11 mouse cellular contexts compared by ENCODE assay signal in the genomic region with DNA sequence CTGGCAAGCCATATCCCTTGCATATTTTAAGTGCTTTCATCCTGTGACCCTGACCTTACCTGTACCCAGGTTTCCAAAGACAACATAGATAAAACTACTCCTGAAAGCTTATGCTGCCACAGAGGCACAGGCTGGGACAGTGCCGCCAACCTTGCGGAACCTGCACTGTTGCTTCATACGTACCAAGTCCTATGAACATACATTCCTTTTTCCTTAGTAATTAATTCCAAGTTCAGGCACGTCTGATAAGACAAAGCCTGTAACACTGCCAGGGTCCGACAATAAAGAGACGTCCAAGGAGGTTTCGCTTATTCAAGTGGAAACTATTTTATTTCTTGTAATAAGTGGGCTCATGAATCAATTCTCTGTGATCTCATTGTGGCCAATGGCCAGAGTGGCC.
DNase-seq lines count a peak whose midpoint lies in the region; ATAC-seq and TF ChIP-seq lines count a peak whose summit lies in the region.
"Had no signal": no experiment of that assay in that cellular context is flagged by ENCODE, and none has a peak within 500 bp of the region (broad histone marks: within the 10 kb centered on the region; RNA-seq: fewer than 3 reads in every experiment).

No protein-coding gene starts in this region.

- H3K4me1 ChIP-seq in liver, embryonic 12.5 days = no peaks in the 10 kb centered on the region
- H3K4me1 ChIP-seq in kidney, embryonic 15.5 days = peaks cover 9% of the 10 kb centered on the region
- H3K4me1 ChIP-seq in stomach, embryonic 15.5 days = no peaks in the 10 kb centered on the region
- H3K4me1 ChIP-seq in hindbrain, postnatal 0 days (ENCODE audit: insufficient read depth, low read length) = no peaks in the 10 kb centered on the region
- H3K4me1 ChIP-seq: embryonic facial prominence, embryonic 12.5 days; limb, embryonic 12.5 days had no signal

- no peak overlapping the region for H3K4me3 ChIP-seq in liver, embryonic 12.5 days
- no peak overlapping the region for H3K4me3 ChIP-seq in kidney, embryonic 15.5 days (replicated peaks)
- no peak overlapping the region for H3K4me3 ChIP-seq in stomach, embryonic 15.5 days (replicated peaks)
- H3K4me3 ChIP-seq in hindbrain, postnatal 0 days (ENCODE audit: low read length) = no peak overlapping the region
- H3K4me3 ChIP-seq: embryonic facial prominence, embryonic 12.5 days; limb, embryonic 12.5 days had no signal

- no peaks in the 10 kb centered on the region for H3K27me3 ChIP-seq in liver, embryonic 12.5 days (replicated peaks)
- H3K27me3 ChIP-seq in kidney, embryonic 15.5 days = no peaks in the 10 kb centered on the region
- H3K27me3 ChIP-seq in stomach, embryonic 15.5 days (replicated peaks) = no peaks in the 10 kb centered on the region
- H3K27me3 ChIP-seq in hindbrain, postnatal 0 days (ENCODE audit: insufficient read depth, low read length) = no peaks in the 10 kb centered on the region
- H3K27me3 ChIP-seq: embryonic facial prominence, embryonic 12.5 days; limb, embryonic 12.5 days had no signal

- no peak overlapping the region for H3K4me2 ChIP-seq in liver, embryonic 12.5 days
- H3K4me2 ChIP-seq in kidney, embryonic 15.5 days = no peak overlapping the region
- no peak overlapping the region for H3K4me2 ChIP-seq in stomach, embryonic 15.5 days
- no peak overlapping the region for H3K4me2 ChIP-seq in hindbrain, postnatal 0 days (ENCODE audit: low read depth, low read length)
- H3K4me2 ChIP-seq: embryonic facial prominence, embryonic 12.5 days; limb, embryonic 12.5 days had no signal

- WGBS in liver, embryonic 12.5 days (ENCODE audit: insufficient replicate concordance) = 69% methylated on average over 7 of the region's 7 CpGs
- WGBS in kidney, embryonic 15.5 days = 34% methylated on average over 7 of the region's 7 CpGs
- WGBS in stomach, embryonic 15.5 days = 45% methylated on average over 7 of the region's 7 CpGs
- WGBS in hindbrain, postnatal 0 days = 37% methylated on average over 7 of the region's 7 CpGs

- intact Hi-C loops in gastrocnemius, postnatal 14 days (cut with DNase I; ENCODE audit: low total_unique reads) = no loop called here

- no peak overlapping the region for H3K9ac ChIP-seq in liver, embryonic 12.5 days
- no peak overlapping the region for H3K9ac ChIP-seq in kidney, embryonic 15.5 days
- no peak overlapping the region for H3K9ac ChIP-seq in stomach, embryonic 15.5 days
- H3K9ac ChIP-seq in hindbrain, postnatal 0 days (replicated peaks; ENCODE audit: low read length) = no peak overlapping the region
- H3K9ac ChIP-seq: embryonic facial prominence, embryonic 12.5 days; limb, embryonic 12.5 days had no signal

- H3K27ac ChIP-seq in liver, embryonic 12.5 days = no peak overlapping the region
- H3K27ac ChIP-seq in kidney, embryonic 15.5 days = no peak overlapping the region
- H3K27ac ChIP-seq in stomach, embryonic 15.5 days = no peak overlapping the region
- H3K27ac ChIP-seq in hindbrain, postnatal 0 days = no peak overlapping the region
- H3K27ac ChIP-seq: embryonic facial prominence, embryonic 12.5 days; limb, embryonic 12.5 days had no signal

- no peak for TF ChIP-seq CTCF in hindbrain, postnatal 0 days (IDR thresholded peaks at IDR 0.05; ENCODE audit: low read depth)

- H3K36me3 ChIP-seq in liver, embryonic 12.5 days = no peaks in the 10 kb centered on the region
- H3K36me3 ChIP-seq in kidney, embryonic 15.5 days = no peaks in the 10 kb centered on the region
- no peaks in the 10 kb centered on the region for H3K36me3 ChIP-seq in stomach, embryonic 15.5 days
- no peaks in the 10 kb centered on the region for H3K36me3 ChIP-seq in hindbrain, postnatal 0 days (ENCODE audit: insufficient read depth, low read length)
- H3K36me3 ChIP-seq: embryonic facial prominence, embryonic 12.5 days; G1E; limb, embryonic 12.5 days had no signal

- no peaks in the 10 kb centered on the region for H3K9me3 ChIP-seq in liver, embryonic 12.5 days (replicated peaks)
- H3K9me3 ChIP-seq in kidney, embryonic 15.5 days (replicated peaks) = no peaks in the 10 kb centered on the region
- no peaks in the 10 kb centered on the region for H3K9me3 ChIP-seq in stomach, embryonic 15.5 days
- no peaks in the 10 kb centered on the region for H3K9me3 ChIP-seq in hindbrain, postnatal 0 days (ENCODE audit: low read length)
- H3K9me3 ChIP-seq: embryonic facial prominence, embryonic 12.5 days; limb, embryonic 12.5 days had no signal

- 0 out of 2 replicates have a peak, but pooled peaks have one; percentile 21 for ATAC-seq in liver, embryonic 12.5 days
- peak; percentile 52; the same call in 1 of the 2 replicates for ATAC-seq in kidney, embryonic 15.5 days (replicated peaks; ENCODE audit: low FRiP score)
- ATAC-seq in stomach, embryonic 15.5 days (ENCODE audit: insufficient read depth, low FRiP score, low read depth) = peak; percentile 78
- ATAC-seq in activated CD4-positive, CD25-positive, alpha-beta regulatory T cell, adult 4 months = no peak
- ATAC-seq in hindbrain, postnatal 0 days = no peak

- DNase-seq in liver = no peak
- peak; percentile 21 for DNase-seq in gastrocnemius, postnatal 14 days
- no peak for DNase-seq in cerebellum, postnatal 36 days
- no peak for DNase-seq in hindbrain, postnatal 0 days (ENCODE audit: low spot score)

Comparison
In these comparisons a context has a peak if more than half of its experiments do, and no peak if none do; other contexts are left out.
1. ATAC-seq: peak in liver, embryonic 12.5 days (single experiment), kidney, embryonic 15.5 days (single experiment) and stomach, embryonic 15.5 days (single experiment); none in activated CD4-positive, CD25-positive, alpha-beta regulatory T cell, adult 4 months (single experiment) and hindbrain, postnatal 0 days (single experiment).